Mouse (Mus musculus) kidney, postnatal 25 days (tissue): ENCODE results near the gene Tfap2c.
A peak's percentile ranks its signal among the peaks of the same experiment; 100 is the strongest.

Experiments
- DNase-seq, 2 experiments: peaks; one replicate each; pipeline ENCODE4 v3.0.0; 2021; ENCODE audit warnings: mixed read lengths in 2 of 2

The Tfap2c gene

GRCm38 (mm10) chr2:172551872-172552271, 2.5 kb downstream of the Tfap2c start:
- DNase-seq: no peak

GRCm38 (mm10) chr2:172552666-172553065, 3.3 kb downstream of the Tfap2c start:
- DNase-seq: no peak

- no peak for DNase-seq
These were observed 4.8 kb downstream of the Tfap2c start for GRCm38 (mm10) chr2:172554211-172554610.

- DNase-seq: no peak
These were observed 9.5 kb downstream of the Tfap2c start for GRCm38 (mm10) chr2:172558674-172559468.

GRCm38 (mm10) chr2:172561016-172561415, 11.6 kb downstream of the Tfap2c start:
- DNase-seq: no peak

- no peak for DNase-seq
These were observed 18.4 kb downstream of the Tfap2c start for GRCm38 (mm10) chr2:172567835-172568234.

GRCm38 (mm10) chr2:172568466-172568865, 19.1 kb downstream of the Tfap2c start:
- DNase-seq: no peak

GRCm38 (mm10) chr2:172577196-172577766, 27.9 kb downstream of the Tfap2c start:
- no peak for DNase-seq

- no peak for DNase-seq
These were observed 29.8 kb downstream of the Tfap2c start for GRCm38 (mm10) chr2:172579221-172579620.

- DNase-seq: no peak
These were observed 31.3 kb downstream of the Tfap2c start for GRCm38 (mm10) chr2:172580536-172581265.

GRCm38 (mm10) chr2:172583312-172583711, 33.9 kb downstream of the Tfap2c start:
- DNase-seq: no peak

GRCm38 (mm10) chr2:172585329-172585728, 35.9 kb downstream of the Tfap2c start:
- DNase-seq: no peak

GRCm38 (mm10) chr2:172589048-172589447, 39.7 kb downstream of the Tfap2c start:
- DNase-seq: no peak

GRCm38 (mm10) chr2:172590839-172591238, 41.4 kb downstream of the Tfap2c start:
- no peak for DNase-seq

- no peak for DNase-seq
These were observed 44.9 kb downstream of the Tfap2c start for GRCm38 (mm10) chr2:172594326-172594725.

GRCm38 (mm10) chr2:172597056-172597455, 47.7 kb downstream of the Tfap2c start:
- DNase-seq: no peak

- no peak for DNase-seq
These were observed 48.5 kb downstream of the Tfap2c start for GRCm38 (mm10) chr2:172597881-172598280.

GRCm38 (mm10) chr2:172604625-172605024, 55.2 kb downstream of the Tfap2c start:
- DNase-seq: no peak

GRCm38 (mm10) chr2:172605642-172606041, 56.2 kb downstream of the Tfap2c start:
- no peak for DNase-seq

GRCm38 (mm10) chr2:172607710-172608109, 58.3 kb downstream of the Tfap2c start:
- peak in 1 of 2 experiments; percentile 43 for DNase-seq
